Mouse (Mus musculus) limb, embryonic 10.5 days (tissue): ENCODE measurements around the gene Gm49333. TPM values are rescaled to one million over a fixed set of nuclear protein-coding genes. Genes with fewer than 3 reads are reported as not detected.

ENCODE experiments used
- DNase-seq: peaks from one replicate; pipeline ENCODE4 v3.0.0-alpha.2; 2017; ENCODE audit warnings: low spot score
- H3K27ac ChIP-seq: fragments of 300-500 bp; sonication (generic); 2 replicates; pipeline ENCODE4 v1.5.1; 2016; ENCODE audit warnings: mild to moderate bottlenecking
- H3K27me3 ChIP-seq: fragments of 300-500 bp; sonication (generic); 2 replicates; pipeline ENCODE4 v1.6.1; 2016; ENCODE audit warnings: low read depth, mild to moderate bottlenecking; ENCODE audit not compliant: poor library complexity, severe bottlenecking
- H3K36me3 ChIP-seq: fragments of 300-500 bp; sonication (generic); 2 replicates; pipeline ENCODE4 v1.6.1; 2016; ENCODE audit warnings: mild to moderate bottlenecking, moderate library complexity
- H3K4me1 ChIP-seq: fragments of 300-500 bp; sonication (generic); 2 replicates; pipeline ENCODE4 v1.6.1; 2016
- H3K4me3 ChIP-seq: fragments of 300-500 bp; sonication (generic); 2 replicates; pipeline ENCODE4 v1.5.1; 2016; ENCODE audit warnings: mild to moderate bottlenecking, moderate library complexity
- H3K9me3 ChIP-seq: fragments of 300-500 bp; sonication (generic); replicated peaks from 2 replicates; pipeline ENCODE4 v1.6.1; 2016; ENCODE audit warnings: mild to moderate bottlenecking
- WGBS: fragments of 180-500 bp; shearing (Covaris S2); methylation state at CpG from one replicate; pipeline ENCODE4 v1.1.7; 2016; 5-methylcytosine and 5-hydroxymethylcytosine counted together
- microRNA counts: library from miRNA; unstranded; fragments of <30 nt; microRNA quantifications from one replicate; lab custom pipeline; 2017
- microRNA-seq: library from miRNA; unstranded; fragments of <30 nt; microRNA quantifications from one replicate; pipeline ENCODE4, GENCODE M21; 2017
- polyA plus RNA-seq: library from polyadenylated mRNA; unstranded; fragments of >200 nt; fragmentation: Nextera tagmentation; extraction: Ambion mirVana; gene quantifications from 2 replicates; pipeline ENCODE4 v1.2.1, GENCODE M21; 2016

Gm49333 gene
- polyA plus RNA-seq, 1 experiment from 2014 or later: not detected

- Histone ChIP-seq H3K36me3 (peaks cover 65% of the 10 kb centered on the region), H3K27me3 (no peaks in the 10 kb centered on the region), H3K9me3 (no peaks in the 10 kb centered on the region), H3K27ac (no peak overlapping the region), H3K4me1 (peaks cover 24% of the 10 kb centered on the region), H3K4me3 (peak overlapping the region; percentile 99; the same call in 1 of the 2 replicates)
- no peak for DNase-seq
- 92% methylated on average over 6 of the region's 6 CpGs for WGBS
These were observed 63.8 kb downstream of the Gm49333 start for GRCm38 (mm10) chr16:20675213-20675612.

GRCm38 (mm10) chr16:20676702-20677101, 65.3 kb downstream of the Gm49333 start:
- Histone ChIP-seq H3K36me3 (peaks cover 80% of the 10 kb centered on the region), H3K4me1 (peaks cover 22% of the 10 kb centered on the region), H3K27ac (no peak overlapping the region), H3K4me3 (no peak overlapping the region), H3K27me3 (no peaks in the 10 kb centered on the region), H3K9me3 (no peaks in the 10 kb centered on the region)
- no peak for DNase-seq
- 89% methylated on average over 4 of the region's 4 CpGs for WGBS

GRCm38 (mm10) chr16:20677380-20677779, 66.0 kb downstream of the Gm49333 start:
- 89% methylated on average over 5 of the region's 5 CpGs for WGBS
- H3K4me1 ChIP-seq: peaks cover 18% of the 10 kb centered on the region
- peaks cover 87% of the 10 kb centered on the region for H3K36me3 ChIP-seq
- no peak overlapping the region for H3K27ac ChIP-seq
- H3K4me3 ChIP-seq: no peak overlapping the region
- H3K27me3 ChIP-seq: no peaks in the 10 kb centered on the region
- DNase-seq: no peak
- H3K9me3 ChIP-seq: no peaks in the 10 kb centered on the region

- Histone ChIP-seq H3K36me3 (peaks cover 94% of the 10 kb centered on the region), H3K4me1 (peaks cover 18% of the 10 kb centered on the region), H3K27me3 (no peaks in the 10 kb centered on the region), H3K27ac (no peak overlapping the region), H3K9me3 (no peaks in the 10 kb centered on the region), H3K4me3 (no peak overlapping the region)
- no peak for DNase-seq
- WGBS: 94% methylated on average over 10 of the region's 10 CpGs
These were observed 66.7 kb downstream of the Gm49333 start for GRCm38 (mm10) chr16:20677974-20678675.

- Histone ChIP-seq H3K9me3 (no peaks in the 10 kb centered on the region), H3K27ac (no peak overlapping the region), H3K27me3 (peaks cover 15% of the 10 kb centered on the region), H3K36me3 (peaks cover 67% of the 10 kb centered on the region), H3K4me1 (peaks cover 30% of the 10 kb centered on the region), H3K4me3 (no peak overlapping the region)
- 90% methylated on average over 3 of the region's 3 CpGs for WGBS
- DNase-seq: no peak
These were observed 79.4 kb downstream of the Gm49333 start for GRCm38 (mm10) chr16:20690774-20691173.

GRCm38 (mm10) chr16:20691617-20692016, 80.2 kb downstream of the Gm49333 start:
- DNase-seq: no peak
- Histone ChIP-seq H3K36me3 (peaks cover 59% of the 10 kb centered on the region), H3K27ac (no peak overlapping the region), H3K4me3 (no peak overlapping the region), H3K27me3 (peaks cover 20% of the 10 kb centered on the region), H3K4me1 (peaks cover 39% of the 10 kb centered on the region), H3K9me3 (no peaks in the 10 kb centered on the region)
- WGBS: 81% methylated on average over 1 of the region's 1 CpGs

GRCm38 (mm10) chr16:20692241-20692965, 81.0 kb downstream of the Gm49333 start:
- 37% methylated on average over 16 of the region's 16 CpGs for WGBS
- Histone ChIP-seq H3K27me3 (peaks cover 20% of the 10 kb centered on the region), H3K27ac (no peak overlapping the region; the same call in 1 of the 2 replicates), H3K4me3 (peak overlapping the region; percentile 65; the same call in 1 of the 2 replicates), H3K4me1 (peaks cover 44% of the 10 kb centered on the region), H3K9me3 (no peaks in the 10 kb centered on the region), H3K36me3 (peaks cover 51% of the 10 kb centered on the region)
- DNase-seq: no peak

GRCm38 (mm10) chr16:20693111-20693701, 81.8 kb downstream of the Gm49333 start, which contains the start of gene Fam131a:
Gene Fam131a (plus strand): TSS chr16:20693241.
- under 1% methylated on average over 37 of the region's 37 CpGs for WGBS
- Histone ChIP-seq H3K27ac (peak within 1 kb of the TSS; percentile 83), H3K27me3 (peaks cover 20% of the 10 kb centered on the region), H3K4me3 (peak within 1 kb of the TSS; percentile 65), H3K36me3 (peaks cover 43% of the 10 kb centered on the region), H3K4me1 (peaks cover 44% of the 10 kb centered on the region), H3K9me3 (no peaks in the 10 kb centered on the region)
- peak; percentile 94 for DNase-seq

GRCm38 (mm10) chr16:20694781-20695180, 83.4 kb downstream of the Gm49333 start:
- Histone ChIP-seq H3K9me3 (no peaks in the 10 kb centered on the region), H3K27me3 (peaks cover 26% of the 10 kb centered on the region), H3K36me3 (peaks cover 27% of the 10 kb centered on the region), H3K4me3 (no peak overlapping the region), H3K27ac (no peak overlapping the region), H3K4me1 (peaks cover 51% of the 10 kb centered on the region)
- WGBS: 82% methylated on average over 8 of the region's 8 CpGs
- no peak for DNase-seq

MicroRNA genes within 50 kb of the gene (microRNA counts, 519-probe panel; counts per million panel counts)
- microRNA mmu-miR-1224 (lab: Ali Mortazavi, UCI): 5,067 counts per million, percentile 87 among the panel's probes with 10 or more counts

Small RNA genes within 50 kb of the gene (microRNA-seq; reads per million reads assigned to microRNA genes)
- 0.88 reads per million for gene Mir1224

Other genes with a start within 250 kb of the Gm49333 start
- gene Abcc5, start 185.2 kb upstream of the Gm49333 start, polyA plus RNA-seq: 47.9 and 62.0 TPM in 2 replicates
- 164 and 173 TPM in 2 replicates for gene Eif2b5, start 112.8 kb upstream of the Gm49333 start, polyA plus RNA-seq
- 28.6 and 33.5 TPM in 2 replicates for gene Dvl3, start 94.6 kb upstream of the Gm49333 start, polyA plus RNA-seq
- gene Ap2m1, start 76.1 kb upstream of the Gm49333 start, polyA plus RNA-seq: 536 and 586 TPM in 2 replicates
- 49.7 and 61.9 TPM in 2 replicates for gene Abcf3, start 63.0 kb upstream of the Gm49333 start, polyA plus RNA-seq
- gene Vwa5b2, start 22.1 kb upstream of the Gm49333 start, polyA plus RNA-seq: 0.30 and 0.46 TPM in 2 replicates
- gene Eef1akmt4, start within 50 bp of the Gm49333 start, polyA plus RNA-seq: 48.1 and 56.1 TPM in 2 replicates
- gene Alg3, start 125 bp downstream of the Gm49333 start, polyA plus RNA-seq: 54.5 and 62.4 TPM in 2 replicates
- 0.50 and 0.79 TPM in 2 replicates for gene Camk2n2, start 9.7 kb downstream of the Gm49333 start, polyA plus RNA-seq
- gene Ece2, start 18.2 kb downstream of the Gm49333 start, polyA plus RNA-seq: 1.9 and 2.6 TPM in 2 replicates
- gene Psmd2, start 40.0 kb downstream of the Gm49333 start, polyA plus RNA-seq: 517 and 538 TPM in 2 replicates
- gene Eif4g1, start 56.7 kb downstream of the Gm49333 start, polyA plus RNA-seq: 267 and 277 TPM in 2 replicates
- gene Fam131a, start 81.6 kb downstream of the Gm49333 start, polyA plus RNA-seq: 2.7 and 3.8 TPM in 2 replicates
- gene Polr2h, start 106.1 kb downstream of the Gm49333 start, polyA plus RNA-seq: 148 and 173 TPM in 2 replicates
- 14.1 and 18.5 TPM in 2 replicates for gene Clcn2, start 106.1 kb downstream of the Gm49333 start, polyA plus RNA-seq
- gene Chrd, start 121.5 kb downstream of the Gm49333 start, polyA plus RNA-seq: 0.41 and 1.6 TPM in 2 replicates
- gene Thpo, start 122.9 kb downstream of the Gm49333 start, polyA plus RNA-seq: 0.21 and 0.54 TPM in 2 replicates